Mouse (Mus musculus): ENCODE data around the gene Blcap. TPM values are rescaled to one million over a fixed set of nuclear protein-coding genes. Genes with fewer than 3 reads are reported as not detected.

The Blcap gene
- polyA plus RNA-seq, 1 experiment = 19.9 TPM

DNA sequence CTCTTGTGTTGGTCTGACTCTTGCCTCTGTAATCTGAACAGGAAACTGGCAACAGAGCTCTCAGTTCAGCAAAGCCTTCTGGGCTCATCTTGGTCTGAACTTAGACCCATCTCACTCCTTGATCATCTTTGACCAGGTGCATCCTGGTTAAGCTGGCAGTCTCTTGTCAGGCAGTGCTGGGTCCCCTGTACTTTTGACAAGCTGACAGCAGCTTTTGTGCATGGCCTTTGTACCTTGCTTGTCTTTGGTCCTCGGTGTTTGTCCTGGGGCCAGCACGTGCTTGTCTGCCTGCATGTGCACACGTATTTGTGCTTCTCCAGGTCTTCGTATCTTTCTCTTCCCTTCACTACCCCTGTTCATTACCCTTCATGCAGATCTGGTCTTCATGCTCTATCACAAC lies 61.0 kb downstream of the Blcap start:
- TF ChIP-seq GATA1 (IDR thresholded peaks at IDR 0.05; ENCODE audit: low read length) = no peak

DNA sequence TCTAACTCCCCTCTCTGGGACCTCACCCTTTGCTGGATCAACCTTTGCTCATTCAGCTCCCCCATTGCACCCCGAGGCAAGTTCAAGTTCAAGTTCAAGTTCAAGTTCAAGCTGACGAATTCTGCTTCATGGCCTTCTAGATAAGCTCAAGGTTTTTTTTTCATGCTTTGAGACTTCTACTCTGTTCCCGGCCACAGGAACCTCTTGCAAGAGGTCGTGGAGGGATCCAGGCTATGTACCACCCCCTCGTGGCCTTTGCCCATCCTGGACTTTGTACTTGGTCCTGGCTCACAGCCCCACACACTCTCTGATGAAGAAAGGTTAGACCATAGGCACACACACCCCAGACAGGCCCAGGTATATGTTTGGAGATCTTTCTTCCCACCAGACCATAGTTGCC lies 61.9 kb downstream of the Blcap start:
- TF ChIP-seq GATA1 (IDR thresholded peaks at IDR 0.05; ENCODE audit: low read length) = no peak

DNA sequence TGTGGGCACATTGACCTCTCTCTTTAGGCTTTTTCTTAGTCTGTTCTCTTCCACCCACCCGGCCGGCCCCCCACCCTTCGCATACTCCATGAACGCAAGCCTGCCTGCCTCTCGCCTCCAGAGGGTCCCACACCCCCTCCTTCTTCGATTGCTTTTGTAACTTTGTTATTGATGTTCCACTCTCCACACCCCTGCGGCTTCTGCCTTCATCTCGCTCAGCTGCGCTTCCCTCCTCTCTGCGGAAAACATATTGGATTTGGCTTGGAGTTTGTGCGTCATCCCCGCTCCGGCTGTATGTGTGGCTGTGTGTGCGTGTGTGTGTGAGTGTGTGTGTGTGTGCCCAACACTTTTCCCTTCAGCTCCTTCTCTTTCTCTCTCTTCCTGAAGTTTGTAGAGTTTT lies 64.3 kb downstream of the Blcap start:
- no peak for TF ChIP-seq GATA1 (IDR thresholded peaks at IDR 0.05; ENCODE audit: low read length)

Other genes with a start within 250 kb of the Blcap start
- not detected in 2 replicates for gene Ghrh, start 223.8 kb downstream of the Blcap start, polyA plus RNA-seq (2012)
- 55.4 and 67.0 TPM in 2 replicates for gene Manbal, start 203.7 kb downstream of the Blcap start, polyA plus RNA-seq (2012)
- gene Src, start 152.8 kb downstream of the Blcap start, polyA plus RNA-seq (2012) = 0.40 and 0.48 TPM in 2 replicates
- gene Nnat, start 11.2 kb downstream of the Blcap start, polyA plus RNA-seq (2012) = not detected in 2 replicates
- gene Ctnnbl1, start 166.1 kb upstream of the Blcap start, polyA plus RNA-seq (2012) = 8.3 and 21.9 TPM in 2 replicates